Mouse (Mus musculus): ENCODE measurements around the gene Ptpn6.

The Ptpn6 gene

GRCm38 (mm10) chr6:124729850-124730705 is 8.4 kb downstream of the Ptpn6 start:
- no peak for DNase-seq (ENCODE audit: low spot score)

- DNase-seq (ENCODE audit: low spot score), result no peak
These were observed 9.9 kb downstream of the Ptpn6 start for GRCm38 (mm10) chr6:124728621-124729020.

- no peak for DNase-seq (ENCODE audit: low spot score)
These were observed 14.0 kb downstream of the Ptpn6 start for GRCm38 (mm10) chr6:124724472-124724871.

GRCm38 (mm10) chr6:124723541-124723940 is 15.0 kb downstream of the Ptpn6 start:
- no peak for DNase-seq (ENCODE audit: low spot score)

GRCm38 (mm10) chr6:124722876-124723473 is 15.5 kb downstream of the Ptpn6 start:
- no peak for DNase-seq (ENCODE audit: low spot score)

DNA sequence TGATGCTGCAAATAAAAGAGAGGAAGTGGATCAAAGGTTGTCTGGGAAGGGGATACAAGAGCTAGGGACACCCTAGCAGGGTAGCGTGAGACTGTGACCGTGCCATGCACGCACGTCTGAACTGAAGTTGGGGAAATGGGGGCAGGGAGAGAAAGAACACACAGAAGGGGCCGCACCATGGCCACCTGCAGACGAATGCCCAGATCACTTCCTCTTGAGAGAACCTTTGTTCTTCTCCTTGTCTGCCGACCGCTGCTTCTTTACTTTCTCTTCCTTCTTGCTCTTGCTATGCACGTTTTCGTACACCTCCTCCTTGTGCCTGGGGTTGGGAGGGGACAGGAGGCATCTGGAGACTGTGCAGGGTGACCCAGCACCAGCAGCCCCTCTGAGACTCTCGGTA is 17.6 kb downstream of the Ptpn6 start:
- no peak for DNase-seq (ENCODE audit: low spot score)

DNA sequence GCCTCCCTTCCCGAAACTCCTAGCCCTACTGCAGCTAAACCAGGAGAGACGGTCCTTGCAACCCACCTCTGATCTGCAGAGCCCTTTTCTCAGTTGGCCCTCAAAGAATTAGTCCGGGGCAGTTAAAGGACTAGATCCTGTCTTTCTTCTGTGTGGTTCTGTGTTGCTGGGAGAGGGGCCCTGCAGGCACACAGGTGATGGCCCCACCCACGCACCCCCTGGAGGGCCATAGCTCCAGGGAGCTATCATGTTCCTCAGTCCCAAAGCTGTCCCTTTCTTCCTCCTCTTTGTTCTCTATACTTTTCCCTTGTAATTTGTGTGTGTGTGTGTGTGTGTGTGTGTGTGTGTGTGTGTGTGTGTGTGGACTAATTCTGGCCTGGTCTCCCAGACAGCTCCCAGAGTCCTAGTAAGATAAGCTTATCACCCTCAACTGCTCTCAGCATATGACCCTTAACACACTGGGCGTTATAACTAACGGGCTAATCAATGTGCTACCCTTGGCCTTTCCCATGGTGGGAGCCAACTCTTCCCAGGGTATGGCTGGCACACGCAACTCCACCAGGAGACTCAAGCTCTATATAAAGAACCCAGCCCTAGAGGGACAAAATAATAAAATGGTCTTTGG is 19.0 kb downstream of the Ptpn6 start:
- DNase-seq (ENCODE audit: low spot score), result no peak

GRCm38 (mm10) chr6:124718703-124719102 is 19.8 kb downstream of the Ptpn6 start:
- DNase-seq (ENCODE audit: low spot score), result no peak

GRCm38 (mm10) chr6:124717968-124718367 is 20.5 kb downstream of the Ptpn6 start:
- no peak for DNase-seq (ENCODE audit: low spot score)

- peak; percentile 77 for DNase-seq (ENCODE audit: low spot score)
These were observed 21.5 kb downstream of the Ptpn6 start for GRCm38 (mm10) chr6:124716864-124717490.

DNA sequence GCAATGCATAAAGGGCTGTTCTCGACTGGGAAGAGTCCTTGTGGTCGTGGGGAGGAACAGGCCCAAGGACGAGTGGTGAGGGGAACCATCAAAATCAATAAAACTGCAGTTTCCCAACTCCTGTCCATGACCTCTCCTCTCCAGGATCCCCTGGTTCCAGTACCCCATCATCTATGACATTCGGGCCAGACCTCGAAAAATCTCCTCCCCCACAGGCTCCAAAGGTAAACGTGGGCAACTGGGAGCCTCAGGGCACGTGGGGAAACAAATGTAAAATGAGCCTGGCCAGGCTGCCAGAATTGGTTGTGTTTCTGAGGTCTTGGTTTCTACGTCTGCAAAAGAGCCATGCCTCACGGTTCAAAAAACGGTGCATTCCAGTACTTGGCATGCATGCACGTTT is 25.6 kb downstream of the Ptpn6 start:
- no peak for DNase-seq (ENCODE audit: low spot score)

GRCm38 (mm10) chr6:124711824-124712782 is 26.4 kb downstream of the Ptpn6 start, which contains the start of the genes Emg1 and Phb2:
Emg1 (minus strand) TSS chr6:124712178.
Phb2 (plus strand) TSS chr6:124712336.
- peak; percentile 98 for DNase-seq (ENCODE audit: low spot score)

DNA sequence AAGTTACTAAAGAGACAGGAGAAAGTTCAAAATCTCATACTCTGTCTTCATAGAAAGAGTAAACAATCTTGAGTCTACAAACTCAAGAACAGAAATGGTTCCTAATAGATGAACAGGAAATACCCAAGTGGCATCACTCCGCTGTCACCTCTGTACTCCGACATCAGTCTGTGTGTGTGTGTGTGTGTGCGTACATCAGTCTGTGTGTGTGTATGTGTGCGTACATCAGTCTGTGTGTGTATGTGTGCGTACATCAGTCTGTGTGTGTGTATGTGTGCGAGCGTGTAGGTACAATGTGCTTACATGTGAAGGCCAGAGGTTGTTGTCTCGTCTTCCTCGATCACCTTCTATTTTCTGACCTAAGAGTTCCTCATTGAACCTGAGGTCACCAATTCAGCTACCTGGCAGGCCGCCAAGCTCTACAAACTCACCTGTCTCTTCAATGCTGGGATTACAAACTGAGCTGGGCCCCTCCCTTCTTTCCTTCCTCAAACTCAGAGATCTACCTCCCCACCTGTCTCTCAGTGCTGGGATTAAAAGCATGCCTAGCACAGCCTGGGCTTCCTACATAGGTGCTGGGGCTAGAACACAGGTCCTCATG is 30.1 kb downstream of the Ptpn6 start:
- DNase-seq (ENCODE audit: low spot score), result no peak

DNA sequence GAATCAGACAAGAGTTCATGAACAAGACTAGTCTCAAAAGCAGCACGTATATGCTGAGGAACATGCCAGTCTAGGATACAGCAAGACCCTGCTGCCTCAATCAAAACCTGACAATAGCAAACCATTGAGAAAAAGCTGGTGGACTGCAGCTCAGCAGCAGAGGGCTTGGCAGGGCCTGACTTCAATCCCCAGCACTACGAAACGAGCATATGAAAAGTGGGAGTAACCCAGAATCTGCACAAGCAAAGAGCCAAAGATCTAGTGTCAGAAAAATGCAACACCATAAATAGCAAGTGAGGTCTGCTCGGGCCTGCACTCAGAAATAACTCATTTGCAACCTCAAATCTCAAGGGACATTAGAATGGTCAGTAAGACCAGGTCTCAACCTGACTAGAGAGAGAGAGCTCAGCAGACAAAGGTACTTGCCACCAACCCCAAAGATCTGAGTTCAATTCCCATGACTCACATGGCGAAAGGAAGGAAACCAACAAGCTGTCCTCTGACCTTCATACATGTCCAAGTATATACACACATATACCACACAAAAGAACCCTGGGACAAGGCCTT is 32.4 kb downstream of the Ptpn6 start:
- no peak for DNase-seq (ENCODE audit: low spot score)

GRCm38 (mm10) chr6:124704417-124704816 is 34.1 kb downstream of the Ptpn6 start:
- DNase-seq (ENCODE audit: low spot score), result no peak

GRCm38 (mm10) chr6:124703789-124704188 is 34.7 kb downstream of the Ptpn6 start:
- DNase-seq (ENCODE audit: low spot score), result no peak

DNA sequence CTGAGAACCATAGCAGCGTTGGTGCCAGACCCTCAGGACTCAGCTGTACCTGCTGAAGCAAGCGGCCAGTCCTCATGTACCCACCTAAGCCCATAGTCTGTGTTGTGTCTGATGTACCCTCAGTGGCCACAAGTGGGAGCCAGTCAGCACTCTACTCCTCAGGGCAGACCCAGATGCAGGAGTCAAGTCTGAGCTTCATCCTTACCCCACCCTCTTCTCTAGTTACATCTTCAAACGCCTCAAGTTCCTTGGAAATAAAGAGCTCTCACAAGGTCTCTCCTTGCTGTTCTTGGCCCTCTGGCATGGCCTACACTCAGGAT is 35.8 kb downstream of the Ptpn6 start:
- DNase-seq (ENCODE audit: low spot score), result peak; percentile 82

- no peak for DNase-seq (ENCODE audit: low spot score)
These were observed 36.3 kb downstream of the Ptpn6 start for GRCm38 (mm10) chr6:124702102-124702783.

GRCm38 (mm10) chr6:124701338-124701737 is 37.2 kb downstream of the Ptpn6 start:
- DNase-seq (ENCODE audit: low spot score), result no peak

DNA sequence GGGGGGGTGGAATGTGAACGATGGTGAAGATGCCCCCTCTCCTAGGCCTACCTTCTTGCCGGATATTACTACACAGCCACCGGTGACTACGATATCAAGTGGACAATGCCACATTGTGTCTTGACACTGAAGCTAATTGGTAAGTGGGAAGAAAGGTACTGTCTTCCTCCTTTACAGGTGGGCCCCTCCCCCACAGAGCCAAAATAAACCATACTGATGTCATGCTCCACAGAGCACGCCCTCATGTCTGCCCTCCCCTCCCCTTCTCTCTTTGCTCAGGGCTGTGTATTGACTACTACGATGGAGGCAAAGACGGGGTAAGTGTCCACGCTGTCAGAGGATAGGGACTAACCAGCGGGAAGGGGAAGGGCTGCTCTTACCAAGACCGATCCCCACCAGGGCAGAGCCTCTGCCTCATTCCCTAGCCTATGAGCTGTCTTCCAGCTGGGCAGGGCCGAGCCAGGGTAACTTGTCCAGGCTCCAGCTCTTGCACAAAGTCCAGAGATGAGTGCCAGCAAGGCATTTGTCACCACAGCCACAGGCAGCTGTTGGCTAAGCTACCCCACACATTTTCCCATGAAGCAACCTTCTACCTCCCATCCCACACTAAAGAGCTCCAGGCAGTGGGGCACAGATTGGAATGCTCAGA is 38.4 kb downstream of the Ptpn6 start:
- DNase-seq (ENCODE audit: low spot score), result no peak

Measured in embryo, embryonic 10 days (tissue).